Mouse (Mus musculus) G1E-ER4 (cell line): ENCODE results near the gene Trmt61a. TPM values are rescaled to one million over a fixed set of nuclear protein-coding genes. Genes with fewer than 3 reads are reported as not detected.

ENCODE experiments used
- GATA1 ChIP-seq: IDR thresholded peaks from one replicate; pipeline ENCODE4 v1.8.0; 2012; ENCODE audit warnings: low read length, inconsistent platforms
- polyA plus RNA-seq: library from polyadenylated mRNA; stranded (reverse); fragments of >175 nt; gene quantifications from 2 replicates; pipeline ENCODE4 v1.2.3, GENCODE M21; 2012

The Trmt61a gene
- polyA plus RNA-seq, 1 experiment: 43.0 TPM

- TF ChIP-seq GATA1: no peak
Measured at GRCm38 (mm10) chr12:111669961-111670360, 7.9 kb upstream of the Trmt61a start.

GRCm38 (mm10) chr12:111670371-111670971 lies 7.4 kb upstream of the Trmt61a start:
- TF ChIP-seq GATA1: no peak

GRCm38 (mm10) chr12:111670976-111671375 lies 6.9 kb upstream of the Trmt61a start:
- TF ChIP-seq GATA1: no peak

GRCm38 (mm10) chr12:111671431-111671902 lies 6.4 kb upstream of the Trmt61a start:
- no peak for TF ChIP-seq GATA1

- no peak for TF ChIP-seq GATA1
Measured at GRCm38 (mm10) chr12:111672176-111672575, 5.7 kb upstream of the Trmt61a start, which contains the start of gene Ckb. TSS of gene Ckb (minus strand) at chr12:111672338.

- no peak for TF ChIP-seq GATA1
Measured at GRCm38 (mm10) chr12:111672581-111672980, 5.3 kb upstream of the Trmt61a start.

GRCm38 (mm10) chr12:111674850-111675486 lies 2.9 kb upstream of the Trmt61a start:
- no peak for TF ChIP-seq GATA1

- TF ChIP-seq GATA1: no peak
Measured at GRCm38 (mm10) chr12:111675797-111676580, 1.9 kb upstream of the Trmt61a start.

GRCm38 (mm10) chr12:111677421-111677820 lies 484 bp upstream of the Trmt61a start:
- no peak for TF ChIP-seq GATA1

GRCm38 (mm10) chr12:111678670-111678933 lies 697 bp downstream of the Trmt61a start:
- TF ChIP-seq GATA1: no peak

- no peak for TF ChIP-seq GATA1
Measured at GRCm38 (mm10) chr12:111678997-111679396, 1.1 kb downstream of the Trmt61a start.

- TF ChIP-seq GATA1: no peak
Measured at GRCm38 (mm10) chr12:111680661-111681060, 2.8 kb downstream of the Trmt61a start.

- TF ChIP-seq GATA1: no peak
Measured at GRCm38 (mm10) chr12:111681305-111681704, 3.4 kb downstream of the Trmt61a start.

GRCm38 (mm10) chr12:111682003-111682402 lies 4.1 kb downstream of the Trmt61a start:
- TF ChIP-seq GATA1: no peak

- no peak for TF ChIP-seq GATA1
Measured at GRCm38 (mm10) chr12:111682806-111683205, 4.9 kb downstream of the Trmt61a start.

- no peak for TF ChIP-seq GATA1
Measured at GRCm38 (mm10) chr12:111686390-111686789, 8.5 kb downstream of the Trmt61a start.
